Comparison of ENCODE assay signal across 14 mouse cellular contexts in the genomic region with DNA sequence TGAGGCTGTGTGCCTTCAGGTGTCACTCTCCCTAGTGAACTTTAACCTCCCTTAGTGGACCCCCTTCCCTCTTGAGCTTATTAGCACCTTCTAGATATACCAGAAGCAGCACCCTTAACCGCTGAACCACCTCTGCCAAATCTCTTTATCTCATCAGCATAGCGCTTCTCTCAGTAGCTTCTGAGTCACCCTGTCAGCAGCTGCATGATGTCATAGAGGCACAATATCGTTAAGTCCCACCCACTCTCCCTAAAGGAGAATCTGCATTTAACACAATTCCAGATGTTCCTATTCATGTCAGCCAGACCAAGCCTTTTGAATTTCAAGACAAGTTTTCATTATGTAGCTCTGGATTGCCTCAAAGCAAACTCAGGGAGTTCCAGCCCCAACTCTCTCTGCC. TPM values are rescaled to one million over a fixed set of nuclear protein-coding genes. Genes with fewer than 3 reads are reported as not detected.
DNase-seq lines count a peak whose midpoint lies in the region; ATAC-seq and TF ChIP-seq lines count a peak whose summit lies in the region.
"Had no signal": no experiment of that assay in that cellular context is flagged by ENCODE, and none has a peak within 500 bp of the region (broad histone marks: within the 10 kb centered on the region; RNA-seq: fewer than 3 reads in every experiment).

No protein-coding gene starts in this region.

- no peak overlapping the region; the same call in 1 of the 2 replicates for H3K27ac ChIP-seq in heart, adult 2 months
- peak overlapping the region; percentile 41 for H3K27ac ChIP-seq in lung, embryonic 16.5 days (ENCODE audit: low read length)
- H3K27ac ChIP-seq in intestine, postnatal 0 days (ENCODE audit: low read depth, low read length): no peak overlapping the region
- H3K27ac ChIP-seq: forebrain, embryonic 10.5 days; hindbrain, embryonic 10.5 days; neural tube, embryonic 13.5 days had no signal

- no peak overlapping the region for H3ac ChIP-seq in myocyte (ENCODE audit: control insufficient read depth, insufficient read length)

- intact Hi-C loops in heart, adult 2 months (cut with DNase I): no loop called here

- H3K9ac ChIP-seq in heart, adult 2 months (ENCODE audit: low read depth, low read length): no peak overlapping the region
- H3K9ac ChIP-seq in lung, embryonic 16.5 days (ENCODE audit: low read length): no peak overlapping the region
- no peak overlapping the region for H3K9ac ChIP-seq in intestine, postnatal 0 days (ENCODE audit: low read depth, low read length)
- H3K9ac ChIP-seq: neural tube, embryonic 13.5 days had no signal

- TF ChIP-seq POLR2A in heart, adult 2 months (IDR thresholded peaks at IDR 0.05; ENCODE audit: insufficient read depth, low read depth, low read length): no peak
- no peak for TF ChIP-seq POLR2A in lung, adult 2 months (IDR thresholded peaks at IDR 0.05; ENCODE audit: borderline replicate concordance, extremely low read depth, low read depth, low read length)
- TF ChIP-seq POLR2A in myocyte (IDR thresholded peaks at IDR 0.05; ENCODE audit: insufficient read length, low read depth): no peak

- no peaks in the 10 kb centered on the region for H3K27me3 ChIP-seq in heart, adult 2 months (ENCODE audit: control insufficient read depth, insufficient read depth, low read length)
- no peaks in the 10 kb centered on the region for H3K27me3 ChIP-seq in lung, embryonic 16.5 days (ENCODE audit: control insufficient read depth, insufficient read depth, low read depth, low read length)
- no peaks in the 10 kb centered on the region for H3K27me3 ChIP-seq in myocyte (ENCODE audit: control insufficient read depth, insufficient read depth, insufficient read length)
- no peaks in the 10 kb centered on the region for H3K27me3 ChIP-seq in intestine, postnatal 0 days (replicated peaks; ENCODE audit: control insufficient read depth, insufficient read depth, low read length)
- H3K27me3 ChIP-seq: CH12.LX; neural tube, embryonic 13.5 days had no signal

- peaks cover 17% of the 10 kb centered on the region for H3K4me1 ChIP-seq in heart, adult 2 months (ENCODE audit: control insufficient read depth, insufficient read depth, low read length)
- peaks cover 21% of the 10 kb centered on the region for H3K4me1 ChIP-seq in lung, embryonic 16.5 days (replicated peaks; ENCODE audit: control insufficient read depth, insufficient read depth, low read length)
- H3K4me1 ChIP-seq in lung, adult 2 months (ENCODE audit: control insufficient read depth, insufficient read depth, low read length): peaks cover 9% of the 10 kb centered on the region
- H3K4me1 ChIP-seq in intestine, postnatal 0 days (replicated peaks; ENCODE audit: control insufficient read depth, insufficient read depth, low read length): peaks cover 8% of the 10 kb centered on the region; the same call in 1 of the 2 replicates
- H3K4me1 ChIP-seq: forebrain, embryonic 10.5 days; neural tube, embryonic 13.5 days had no signal

- no peak for TF ChIP-seq EP300 in heart, adult 2 months (IDR thresholded peaks at IDR 0.05; ENCODE audit: insufficient read depth, low read depth, low read length)

- TF ChIP-seq CTCF in heart, adult 2 months (IDR thresholded peaks at IDR 0.05): no peak
- TF ChIP-seq CTCF in lung, adult 2 months (IDR thresholded peaks at IDR 0.05; ENCODE audit: insufficient read depth, low read length): no peak
- no peak for TF ChIP-seq CTCF in intestine, postnatal 0 days (IDR thresholded peaks at IDR 0.05; ENCODE audit: low read depth)

- no peak overlapping the region for H3K4me3 ChIP-seq in heart, adult 2 months
- no peak overlapping the region for H3K4me3 ChIP-seq in lung, embryonic 16.5 days (ENCODE audit: low read length)
- H3K4me3 ChIP-seq in lung, adult 2 months (replicated peaks; ENCODE audit: extremely low read depth, low read depth, low read length): no peak overlapping the region
- no peak overlapping the region for H3K4me3 ChIP-seq in myocyte
- no peak overlapping the region for H3K4me3 ChIP-seq in intestine, postnatal 0 days (ENCODE audit: low read depth, low read length)
- H3K4me3 ChIP-seq: forebrain, embryonic 10.5 days; hindbrain, embryonic 10.5 days; neural tube, embryonic 13.5 days had no signal

- 27% methylated on average over 3 of the region's 3 CpGs for WGBS in heart, adult 2 months
- WGBS in lung, embryonic 16.5 days: 42% methylated on average over 3 of the region's 3 CpGs
- WGBS in lung, adult 2 months: 65% methylated on average over 3 of the region's 3 CpGs
- 35% methylated on average over 3 of the region's 3 CpGs for WGBS in intestine, postnatal 0 days

- H3K4me2 ChIP-seq in lung, embryonic 16.5 days (ENCODE audit: low read depth, low read length): no peak overlapping the region
- H3K4me2 ChIP-seq in myocyte (ENCODE audit: low read depth): peak overlapping the region; percentile 56
- H3K4me2 ChIP-seq in intestine, postnatal 0 days (replicated peaks; ENCODE audit: low read depth): no peak overlapping the region
- H3K4me2 ChIP-seq: neural tube, embryonic 13.5 days had no signal

- peaks cover 5% of the 10 kb centered on the region for H3K36me3 ChIP-seq in heart, adult 2 months (ENCODE audit: control insufficient read depth, insufficient read depth, low read length)
- H3K36me3 ChIP-seq in lung, embryonic 16.5 days (ENCODE audit: control insufficient read depth, insufficient read depth, low read length): no peaks in the 10 kb centered on the region
- no peaks in the 10 kb centered on the region for H3K36me3 ChIP-seq in myocyte (ENCODE audit: control insufficient read depth, insufficient read depth)
- H3K36me3 ChIP-seq in intestine, postnatal 0 days (ENCODE audit: control insufficient read depth, insufficient read depth): no peaks in the 10 kb centered on the region
- H3K36me3 ChIP-seq: forebrain, embryonic 10.5 days; hindbrain, embryonic 10.5 days; neural tube, embryonic 13.5 days had no signal

- ATAC-seq in lung, embryonic 16.5 days (ENCODE audit: low read depth): peak; percentile 53
- ATAC-seq in intestine, postnatal 0 days: no peak
- ATAC-seq: inflammation-experienced regulatory T-cells, adult 6 months; midbrain, embryonic 16.5 days had no signal

- no peaks in the 10 kb centered on the region for H3K79me2 ChIP-seq in heart, adult 2 months (replicated peaks; ENCODE audit: control insufficient read depth, insufficient read depth, low read length)
- no peaks in the 10 kb centered on the region for H3K79me2 ChIP-seq in myocyte (ENCODE audit: control insufficient read depth, insufficient read depth)

- no peaks in the 10 kb centered on the region for H3K9me3 ChIP-seq in lung, embryonic 16.5 days (ENCODE audit: control insufficient read depth, low read length)
- H3K9me3 ChIP-seq in intestine, postnatal 0 days (ENCODE audit: control insufficient read depth): no peaks in the 10 kb centered on the region
- H3K9me3 ChIP-seq: forebrain, embryonic 10.5 days; hindbrain, embryonic 10.5 days; neural tube, embryonic 13.5 days had no signal

- DNase-seq in heart, postnatal 4 days: peak; percentile 35
- no peak for DNase-seq in heart, adult 2 months
- DNase-seq in lung, adult 2 months: no peak
- DNase-seq in MN1 (ENCODE audit: low spot score): peak; percentile 63
- DNase-seq: cerebellum, postnatal 10 days had no signal

TF ChIP-seq in myocyte, 11 proteins besides CTCF, POLR2A, EP300 and RAD21:
- no peak for TF ChIP-seq POLR2AphosphoS2 (IDR thresholded peaks at IDR 0.05; ENCODE audit: insufficient read length, low read depth)
- no peak for TF ChIP-seq REST (IDR thresholded peaks at IDR 0.05; ENCODE audit: insufficient read depth, insufficient read length)
- no peak for TF ChIP-seq MAX (IDR thresholded peaks at IDR 0.05; ENCODE audit: low read depth)
- peak; percentile 66; the same call in 1 of the 2 replicates for TF ChIP-seq CEBPB (IDR thresholded peaks at IDR 0.05; ENCODE audit: insufficient read depth, poor library complexity, severe bottlenecking)
- TF ChIP-seq MYOD1 (IDR thresholded peaks at IDR 0.05; ENCODE audit: control insufficient read depth in 1 of 3, insufficient read length in 2 of 3, low read depth in 2 of 3): peak in 2 of 3 experiments; percentile 21 to 42
- no peak for TF ChIP-seq TCF3 (IDR thresholded peaks at IDR 0.05; ENCODE audit: insufficient read length, low read depth)
- TF ChIP-seq TCF12 (IDR thresholded peaks at IDR 0.05; ENCODE audit: insufficient read depth, poor library complexity, severe bottlenecking): no peak
- no peak for TF ChIP-seq E2F4 (IDR thresholded peaks at IDR 0.05; ENCODE audit: insufficient read depth)
- TF ChIP-seq MYOG (IDR thresholded peaks at IDR 0.05; ENCODE audit: control insufficient read depth in 1 of 3, insufficient read depth in 1 of 3, insufficient read length in 2 of 3, low read depth in 2 of 3): no peak
- no peak for TF ChIP-seq USF1 (IDR thresholded peaks at IDR 0.05; ENCODE audit: low read depth)
- no peak for TF ChIP-seq SRF (IDR thresholded peaks at IDR 0.05; ENCODE audit: control insufficient read depth, insufficient read length, low read depth)

RNA-seq across cellular contexts. Expression of gene Plin2, which starts 16.7 kb away (rescaled TPM):
- total RNA-seq in heart, postnatal 4 days (2021): 100 to 1,000 TPM in 1 of 2 experiments, 10 to 100 TPM in 1; 99.8 to 104 TPM
- 100 to 1,000 TPM; 115 to 120 TPM for total RNA-seq in heart, adult 2 months (2021)
- polyA plus RNA-seq in heart, adult 2 months (2012; rRNA removed): 89.4 and 117 TPM in 2 replicates
- 152 and 162 TPM in 2 replicates for polyA plus RNA-seq in lung, embryonic 16.5 days (2015; fragmentation: Nextera tagmentation; extraction: Ambion mirVana)
- polyA plus RNA-seq in lung, adult 2 months (2012; rRNA removed): 165 and 207 TPM in 2 replicates
- polyA plus RNA-seq in myocyte (2012; fragmentation: generic; extraction: Trizol): 247 TPM
- polyA plus RNA-seq in intestine, postnatal 0 days (2015; fragmentation: Nextera tagmentation; extraction: Ambion mirVana): 500 and 531 TPM in 2 replicates

Comparison
In these comparisons a context has a peak if more than half of its experiments do, and no peak if none do; other contexts are left out.
1. DNase-seq: peak in heart, postnatal 4 days (single experiment) and MN1 (single experiment); none in heart, adult 2 months (0 of 2) and lung, adult 2 months (single experiment).